Mouse (Mus musculus): ENCODE measurements around the gene Tcl1.
A peak's percentile ranks its signal among the peaks of the same experiment; 100 is the strongest.
"Not testable (repeated sequence)": the region's sequence is repeated elsewhere in the genome, so short reads cannot be mapped to it uniquely, and the experiment has no call there.

Gene Tcl1

DNA sequence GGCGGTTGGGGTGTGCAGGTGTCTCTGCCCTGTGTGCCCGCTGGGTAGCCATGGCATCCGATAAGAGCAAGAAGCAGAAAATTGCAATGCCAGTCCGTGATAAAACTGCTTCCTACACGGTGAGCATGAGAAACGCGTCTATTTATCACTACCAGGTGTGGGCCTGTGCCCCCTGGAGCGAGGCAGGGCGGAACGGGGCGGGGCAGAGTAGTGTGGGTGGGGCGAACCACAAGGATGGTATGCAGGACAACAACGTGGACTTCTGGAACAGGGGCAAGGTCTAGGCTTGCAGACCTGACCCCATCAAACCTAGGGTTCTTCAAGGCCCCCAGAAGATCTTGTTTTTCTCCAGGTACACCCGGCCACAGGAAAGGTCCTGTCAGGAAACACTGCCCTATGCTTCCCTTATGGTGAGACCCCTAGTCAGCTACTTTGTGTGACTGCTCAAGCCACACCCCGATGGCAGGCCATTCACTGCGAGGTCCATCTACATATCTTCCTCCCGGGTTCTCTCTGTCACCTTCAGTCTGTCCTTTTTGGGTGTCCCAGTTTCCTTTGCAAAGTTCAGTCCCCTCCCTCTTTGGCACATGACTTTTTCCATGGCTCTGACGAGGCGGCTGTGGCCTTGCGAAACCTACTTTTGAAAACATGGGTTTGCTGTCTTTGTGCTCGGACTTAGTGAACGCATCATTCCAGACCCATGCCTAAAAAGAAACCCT, at the start of gene Tcl1:
TSS of gene Tcl1 (minus strand) at position 193 of the 719 bp plus-strand sequence.
- no peak for DNase-seq

DNA sequence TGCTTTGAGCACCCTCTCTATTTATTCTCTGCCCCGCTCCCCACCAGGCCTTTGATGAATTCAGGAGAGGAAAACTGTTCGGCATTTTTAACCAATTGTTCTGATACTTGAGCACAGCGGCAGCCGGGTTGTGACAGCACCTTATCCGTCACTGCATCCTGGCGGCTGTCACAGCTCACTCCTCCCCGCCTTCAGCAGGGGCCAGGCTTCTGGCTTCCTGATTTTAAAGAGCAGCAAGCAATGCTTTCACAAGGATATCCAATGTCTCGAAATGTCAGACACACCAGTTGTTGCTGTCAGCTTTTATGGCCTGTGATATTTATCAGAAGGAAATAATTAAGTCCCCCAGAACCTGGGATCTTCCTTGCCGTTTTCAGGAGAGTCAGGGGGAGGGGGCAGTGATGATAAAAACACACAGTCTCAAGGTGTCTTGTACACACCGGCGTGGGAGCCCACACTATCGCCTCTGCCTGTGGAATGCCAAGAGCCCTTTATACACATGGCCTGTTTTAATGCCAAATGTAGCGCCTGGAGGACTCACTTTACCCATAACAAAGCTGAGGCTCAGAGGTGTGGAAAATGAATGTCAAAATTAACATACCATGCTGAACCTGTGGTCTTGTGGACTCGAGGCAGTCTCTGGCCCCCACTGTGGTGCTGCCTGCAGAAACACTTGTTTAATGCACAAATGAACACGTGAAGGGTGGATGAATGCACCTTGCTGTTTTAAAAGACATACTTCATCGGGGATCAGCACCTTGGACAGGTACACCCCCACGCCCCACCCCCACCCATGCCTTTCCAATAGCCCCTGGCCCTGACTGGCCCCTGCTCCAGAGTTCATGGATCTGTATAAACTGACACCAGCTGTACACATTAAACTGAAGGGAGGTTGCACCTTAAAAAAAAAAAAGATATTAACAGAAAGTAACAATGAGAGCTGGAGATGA, 48.7 kb upstream of the Tcl1 start:
- no peak for DNase-seq

DNA sequence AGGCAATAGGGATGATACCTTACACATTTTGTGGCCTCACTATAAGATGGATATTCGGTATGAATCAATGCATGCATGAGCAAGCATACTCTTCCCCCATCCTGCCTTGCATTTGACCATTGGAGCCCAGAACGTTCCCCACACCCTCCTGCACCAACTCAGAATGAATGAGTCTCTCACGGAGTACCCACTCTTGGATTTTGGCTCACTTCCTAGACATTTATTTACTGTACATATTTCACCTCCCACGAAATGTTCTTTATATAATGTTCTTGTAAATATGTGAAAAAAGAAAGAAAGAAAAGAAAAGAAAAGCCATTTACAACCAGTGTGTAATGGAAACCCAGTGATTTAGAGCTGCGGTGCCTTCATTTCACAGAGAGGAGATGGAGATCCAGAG, 44.5 kb upstream of the Tcl1 start:
- DNase-seq: no peak

DNA sequence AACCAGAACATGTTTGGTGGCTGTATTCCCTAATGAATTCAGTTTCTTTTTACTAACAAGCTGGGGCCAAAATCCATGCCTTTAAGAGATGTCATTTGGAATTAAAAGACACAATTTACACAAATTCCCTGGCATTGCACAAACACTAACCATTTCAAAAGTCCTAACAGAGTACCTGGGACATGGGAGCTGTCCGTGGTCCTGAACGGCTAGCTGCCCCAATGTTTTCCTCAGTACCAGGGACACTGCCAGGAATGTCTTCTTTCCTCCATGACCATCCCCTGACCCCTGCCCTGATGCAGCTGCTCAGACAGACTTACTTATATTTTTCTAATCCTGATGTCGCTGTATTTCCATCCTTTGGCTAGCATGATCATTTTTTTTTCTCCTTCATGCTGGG, 43.5 kb upstream of the Tcl1 start:
- DNase-seq: peak; percentile 7

DNA sequence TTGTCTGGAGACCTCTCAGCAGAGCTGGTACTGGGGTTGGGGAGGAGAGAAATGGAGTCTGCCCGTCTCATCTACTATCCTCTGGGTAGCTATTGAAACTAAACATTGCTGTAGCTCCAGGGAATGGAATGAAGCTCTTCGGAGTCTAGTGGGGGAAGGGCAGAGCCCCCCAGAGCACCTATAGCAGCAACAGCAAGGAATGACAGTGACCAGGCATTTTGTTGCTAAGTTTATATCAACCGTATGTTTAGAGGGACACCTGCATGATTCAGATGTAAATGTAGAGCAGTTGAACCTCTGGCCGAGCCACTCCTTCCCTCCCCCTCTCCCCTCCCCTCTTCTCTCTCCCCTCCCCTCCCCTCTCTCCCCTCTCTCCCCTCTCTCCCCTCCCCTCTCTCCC, 36.6 kb upstream of the Tcl1 start:
- no peak for DNase-seq

DNA sequence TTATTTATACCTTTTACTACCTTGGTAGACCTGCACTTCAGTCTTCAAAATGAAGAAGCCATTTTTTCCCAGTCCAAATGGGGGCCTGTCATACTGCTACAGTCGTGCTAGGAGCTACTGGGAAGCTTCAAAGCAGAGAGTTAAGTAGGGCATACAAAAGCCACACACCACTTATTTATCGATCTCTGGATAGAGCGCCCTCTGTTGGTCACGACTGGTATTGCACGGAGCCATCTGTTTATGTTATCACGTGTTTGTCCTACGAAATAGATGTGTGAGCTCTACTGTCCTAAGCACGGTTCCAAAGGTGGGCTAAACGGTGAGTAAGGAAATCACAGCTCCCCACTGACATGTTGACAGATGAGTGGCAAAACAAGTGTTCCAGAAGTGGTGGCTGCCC, 36.2 kb upstream of the Tcl1 start:
- DNase-seq: peak; percentile 2

DNA sequence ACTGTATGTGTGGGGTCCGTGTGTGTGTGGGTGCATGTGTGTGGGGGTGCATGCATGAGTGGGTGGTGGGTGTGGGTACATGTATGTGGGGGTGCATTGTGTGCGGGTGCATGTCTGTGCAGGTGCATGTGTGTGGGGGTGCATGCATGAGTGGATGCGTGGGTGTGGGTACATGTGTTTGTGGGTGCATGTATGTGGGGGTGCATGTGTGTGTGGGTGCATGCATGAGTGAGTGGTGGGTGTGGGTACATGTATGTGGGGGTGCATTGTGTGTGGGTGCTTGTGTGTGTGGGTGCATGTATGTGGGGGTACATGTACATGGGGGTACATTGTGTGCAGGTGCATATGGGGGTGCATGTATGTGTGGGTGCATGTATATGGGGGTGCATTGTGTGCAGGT, 31.2 kb upstream of the Tcl1 start:
- DNase-seq: no peak

DNA sequence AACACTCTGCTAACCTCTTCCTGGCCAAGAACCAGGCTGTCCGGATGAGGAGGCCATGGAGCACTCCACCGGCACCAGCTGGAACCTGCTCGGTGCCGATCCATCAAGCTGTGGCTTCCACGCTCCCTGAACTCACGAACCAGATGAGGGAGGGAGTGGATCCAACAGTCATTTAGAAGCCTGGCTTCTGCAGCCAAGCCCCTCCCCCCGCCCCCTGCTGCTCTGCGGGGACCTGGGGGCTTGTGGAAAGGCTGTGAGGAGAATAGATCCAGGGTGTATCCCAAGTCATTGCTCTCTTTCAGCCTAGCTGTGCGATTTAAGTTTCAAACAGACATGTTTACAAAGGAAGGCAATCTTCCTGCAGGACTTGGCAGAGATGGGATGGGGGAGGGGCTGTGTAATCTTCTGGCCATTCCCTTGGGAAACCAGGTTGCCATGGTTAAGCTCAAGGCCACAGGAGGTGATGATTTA, 26.2 kb upstream of the Tcl1 start:
- peak; percentile 15 for DNase-seq

DNA sequence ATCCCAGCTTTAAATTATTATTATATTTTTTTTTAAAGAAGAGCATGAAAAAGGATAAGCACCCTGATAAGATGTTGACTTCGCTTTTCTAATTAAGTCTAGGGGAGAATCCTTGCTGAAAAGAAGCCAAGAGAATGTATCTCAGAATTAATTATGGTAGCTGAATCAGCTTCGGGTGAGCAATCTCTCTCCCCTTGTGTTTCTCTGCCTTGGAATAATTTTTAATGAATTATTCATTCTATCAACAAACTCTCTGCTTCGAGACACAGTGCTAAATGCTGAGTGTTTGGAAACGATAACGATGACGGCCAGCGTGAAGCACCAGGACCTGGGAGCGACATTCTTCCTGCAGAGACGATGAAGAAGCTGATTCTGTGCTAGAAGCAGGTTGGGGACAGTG, 16.5 kb upstream of the Tcl1 start:
- DNase-seq: no peak

DNA sequence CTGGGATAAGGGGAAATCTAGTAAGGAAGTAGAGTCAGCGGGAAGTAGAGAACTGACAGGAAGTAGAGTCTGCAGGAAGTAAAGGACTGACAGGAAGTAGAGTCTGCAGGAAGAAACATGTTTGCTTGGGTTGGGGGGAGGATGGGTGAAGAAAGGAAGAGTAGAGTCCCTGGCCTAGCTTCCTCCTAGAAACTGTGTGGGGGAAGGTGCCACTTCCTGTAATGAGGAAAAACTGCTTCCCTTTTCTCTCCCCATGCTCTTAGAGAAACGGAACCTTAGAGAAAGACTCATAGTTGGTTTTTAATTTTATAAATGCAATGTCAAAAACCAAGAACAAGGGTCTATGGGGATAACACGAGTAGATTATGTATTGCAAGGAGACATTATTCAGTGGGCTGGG, 12.5 kb upstream of the Tcl1 start:
- no peak for DNase-seq

DNA sequence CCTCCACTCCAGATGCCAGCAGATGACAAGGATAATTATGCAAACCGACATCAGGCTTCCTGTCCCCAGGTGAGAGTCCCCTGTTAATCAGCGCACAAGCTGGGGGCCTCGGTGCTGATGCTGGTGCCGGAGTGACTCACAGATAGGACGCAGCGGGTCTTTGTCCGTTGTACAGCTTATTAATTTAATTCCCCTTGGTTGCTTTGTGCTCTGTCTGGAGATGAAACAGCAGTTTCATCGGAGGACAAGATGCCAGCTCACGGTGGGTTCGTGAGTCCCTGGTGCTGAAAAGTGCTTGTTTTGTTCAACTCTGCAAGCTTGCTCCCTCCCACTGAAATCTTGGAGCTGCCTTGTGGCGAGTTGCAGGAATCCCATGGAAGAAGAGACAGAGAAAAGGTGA, 11.8 kb upstream of the Tcl1 start:
- no peak for DNase-seq

DNA sequence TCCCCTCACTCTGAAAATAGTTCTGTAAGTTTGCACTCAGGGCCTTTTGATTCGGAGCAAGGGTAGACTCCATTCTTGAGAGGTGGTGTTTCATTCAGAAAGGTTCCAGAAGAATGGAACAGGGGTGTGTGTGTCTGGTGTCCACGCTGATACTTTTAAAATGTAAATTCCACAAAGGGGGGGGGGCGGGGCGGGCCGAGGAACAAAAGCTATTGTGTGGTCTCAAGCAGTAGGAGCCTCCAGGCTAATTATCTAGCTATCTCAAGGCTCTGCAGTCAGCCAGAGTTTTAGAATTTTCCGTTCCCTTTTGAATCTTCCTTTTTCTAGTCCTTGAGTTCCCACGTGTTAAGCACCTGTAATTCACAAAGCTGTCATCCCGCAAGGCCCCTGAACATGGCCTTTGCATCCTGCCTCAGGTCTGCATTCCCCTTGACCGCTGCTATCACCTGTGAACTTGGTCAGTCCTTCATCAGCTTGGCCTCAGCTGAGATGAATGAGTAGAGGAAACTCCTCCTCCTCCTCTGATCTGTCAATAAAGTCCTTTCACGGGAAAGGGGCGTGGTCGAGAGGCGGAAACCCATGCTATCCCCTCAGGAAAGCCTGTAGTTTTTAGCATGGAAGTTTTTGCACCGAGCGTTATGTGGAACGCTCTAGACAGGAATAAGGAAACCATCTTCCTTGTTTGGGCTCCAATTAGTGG, 2.2 kb upstream of the Tcl1 start:
- no peak for DNase-seq

DNA sequence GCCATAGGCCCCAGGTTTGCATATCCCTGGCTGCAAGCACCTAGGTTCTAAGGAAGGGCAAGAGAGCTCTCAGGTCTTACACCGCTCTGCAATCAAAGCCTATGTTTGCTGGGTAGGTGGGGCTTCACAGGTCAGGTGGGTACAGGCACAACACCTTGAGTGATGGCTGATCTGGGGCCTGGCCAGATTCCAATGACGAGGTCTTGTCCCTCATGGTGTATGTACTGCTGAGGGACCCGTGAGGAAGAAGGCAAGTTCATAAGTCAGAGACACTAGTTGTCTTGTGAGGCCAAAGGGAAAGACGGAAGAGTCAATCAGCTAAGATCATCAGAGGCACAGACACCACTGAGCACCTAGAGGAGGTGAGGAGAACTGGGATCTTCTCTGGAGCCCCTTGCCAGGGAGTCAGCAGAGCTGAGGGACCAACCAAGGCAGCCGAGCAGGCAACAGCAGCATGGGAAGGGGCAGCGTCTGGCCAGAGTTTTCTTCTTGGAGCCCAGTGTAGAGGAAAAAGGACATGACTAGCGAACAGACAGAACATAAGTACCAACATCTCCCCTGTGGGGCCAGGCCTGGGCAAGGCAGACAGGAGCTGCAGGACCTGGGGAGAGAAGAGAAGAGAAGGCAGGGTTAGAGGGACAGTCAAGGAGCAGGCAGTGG, 5.4 kb downstream of the Tcl1 start:
- no peak for DNase-seq

DNA sequence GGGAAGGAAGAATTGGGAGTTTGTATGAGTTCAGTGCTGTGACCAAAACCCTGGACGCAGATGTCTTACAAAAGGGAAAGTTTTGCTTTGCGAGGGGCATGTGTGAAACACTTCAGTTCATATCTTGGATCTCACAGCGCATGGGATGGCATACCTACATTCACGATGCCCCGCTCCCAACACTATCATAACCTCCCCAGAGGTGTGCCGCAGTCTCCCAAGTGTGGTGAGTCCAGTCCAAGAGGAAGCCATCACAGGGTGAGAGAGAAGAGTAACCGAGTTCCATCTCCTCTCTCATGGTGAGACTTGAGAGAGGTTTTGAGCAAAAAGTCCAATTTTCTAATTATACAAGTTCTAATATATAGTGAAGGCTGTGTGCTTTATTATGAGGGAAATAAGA, 13.4 kb downstream of the Tcl1 start:
- DNase-seq: no peak

DNA sequence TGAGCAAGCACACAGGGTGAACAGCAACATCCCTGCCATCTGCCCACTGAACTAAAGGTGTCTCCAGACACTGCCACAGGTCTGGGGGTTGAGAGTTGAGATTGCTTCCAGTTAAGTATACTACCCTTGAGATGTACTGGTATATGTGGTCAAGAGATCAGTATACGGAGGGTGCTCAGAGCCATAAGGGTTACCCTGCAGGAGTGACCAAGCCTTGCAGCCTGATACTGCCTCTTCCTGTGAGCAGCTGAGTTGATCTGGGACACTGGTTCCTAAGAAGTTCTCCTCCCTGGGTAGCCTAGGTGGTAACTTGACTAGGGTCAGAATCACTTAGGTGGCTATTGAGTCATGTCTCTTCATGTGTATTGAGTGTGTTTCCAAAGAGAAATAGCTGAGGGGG, 14.2 kb downstream of the Tcl1 start:
- DNase-seq: no peak

DNA sequence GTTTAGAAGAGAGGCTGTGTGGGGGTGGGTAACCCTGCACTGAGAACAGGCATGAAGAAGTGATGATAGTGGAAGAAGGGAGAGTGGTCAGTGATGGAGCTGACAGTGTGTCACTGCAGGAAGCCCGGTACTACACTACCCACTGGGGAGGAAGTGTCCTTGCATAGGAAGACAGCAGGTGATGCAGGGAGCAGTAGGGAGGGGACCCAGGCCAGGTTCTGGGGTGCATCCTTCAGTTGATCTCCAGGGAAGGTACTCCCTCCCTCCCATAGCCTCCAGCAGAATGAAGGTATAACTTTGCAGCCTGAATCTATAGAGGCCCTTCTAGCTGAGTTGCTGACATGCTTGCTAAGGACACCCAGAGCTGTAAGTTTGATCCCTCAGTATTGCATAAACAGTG, 15.5 kb downstream of the Tcl1 start:
- no peak for DNase-seq

DNA sequence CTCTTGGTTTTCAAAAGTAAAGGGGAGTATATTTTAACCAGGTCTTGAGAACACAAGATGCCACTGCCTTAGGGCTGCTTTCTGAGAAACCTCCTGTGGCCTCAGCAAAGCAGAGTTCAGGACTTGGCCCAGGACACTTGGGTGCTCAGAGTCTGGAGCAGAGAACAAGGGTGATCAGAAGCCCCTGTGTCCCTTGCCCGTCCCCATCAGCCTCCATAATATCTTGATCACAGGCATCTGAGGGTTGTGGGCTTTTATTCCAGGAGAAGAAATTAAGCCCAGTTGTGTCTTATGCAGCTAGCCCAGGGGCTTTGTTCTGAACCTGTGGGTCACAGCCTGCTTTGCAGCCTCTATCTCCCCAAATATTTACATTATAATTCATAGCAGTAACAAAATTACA, 20.9 kb downstream of the Tcl1 start, which contains the start of gene Tcl1b4:
TSS of gene Tcl1b4 (plus strand) at position 301 of the 400 bp plus-strand sequence.
- not testable (repeated sequence) for DNase-seq

DNA sequence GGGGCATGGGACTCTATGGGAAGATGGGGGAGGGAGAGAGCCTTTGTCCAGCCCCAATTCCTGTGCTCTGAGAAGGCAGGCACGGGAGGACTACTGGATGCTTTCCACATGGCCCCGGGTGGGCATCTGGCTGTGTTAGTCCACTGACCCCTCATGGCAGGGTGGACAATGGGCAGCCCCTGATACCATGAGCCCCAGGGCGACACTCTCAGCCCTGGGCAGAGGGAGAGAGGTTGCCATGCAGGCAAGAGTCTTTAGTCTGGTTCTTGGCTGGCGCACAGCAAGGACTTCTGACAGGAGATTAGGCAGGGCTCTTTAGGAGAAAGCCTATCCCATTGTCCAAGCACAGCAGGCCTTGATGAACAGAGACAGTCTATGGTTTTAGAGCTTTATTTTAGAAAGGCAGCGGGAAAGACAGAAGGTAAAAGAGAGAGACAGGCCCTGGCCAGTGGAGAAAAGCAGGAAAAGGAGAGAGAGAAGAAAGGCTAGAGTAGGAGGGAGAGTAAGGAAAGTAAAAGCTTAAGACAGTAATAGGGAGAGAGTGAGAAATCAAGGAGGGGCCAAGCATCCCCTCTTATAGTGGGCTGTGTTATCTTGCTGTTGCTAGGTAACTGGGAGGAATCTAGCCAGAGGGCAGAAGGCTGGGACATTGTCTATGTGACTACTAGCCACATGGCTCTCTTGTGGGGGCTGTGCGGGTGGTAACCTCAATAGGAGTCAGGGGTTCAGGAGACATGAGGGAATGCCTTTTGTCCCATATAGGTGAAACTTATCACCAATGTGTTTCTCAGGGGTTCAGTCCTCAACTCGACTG, 22.7 kb downstream of the Tcl1 start:
- not testable (repeated sequence) for DNase-seq

DNA sequence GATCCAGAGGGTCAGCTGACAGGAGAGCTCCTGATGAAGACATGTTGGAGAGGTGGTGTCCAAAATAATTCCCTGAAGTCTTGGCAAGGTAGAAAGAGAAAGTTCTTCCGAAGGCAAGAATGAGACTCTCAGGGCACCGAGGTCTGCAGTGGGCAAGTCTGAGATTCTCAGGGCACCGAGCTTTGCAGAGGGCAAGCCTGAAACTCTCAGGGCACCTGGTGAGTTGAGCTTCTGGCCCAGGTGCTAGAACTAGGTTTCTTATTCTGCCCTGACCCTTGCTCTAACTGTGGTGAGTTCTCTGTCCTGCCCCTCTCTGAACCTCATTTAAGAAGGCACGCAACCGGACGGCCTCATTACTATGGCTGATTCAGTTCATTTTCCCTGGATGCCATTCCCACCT, 31.9 kb downstream of the Tcl1 start, which contains the start of gene Tcl1b3:
TSS of gene Tcl1b3 (plus strand) at position 301 of the 400 bp plus-strand sequence.
- DNase-seq: not testable (repeated sequence)

DNA sequence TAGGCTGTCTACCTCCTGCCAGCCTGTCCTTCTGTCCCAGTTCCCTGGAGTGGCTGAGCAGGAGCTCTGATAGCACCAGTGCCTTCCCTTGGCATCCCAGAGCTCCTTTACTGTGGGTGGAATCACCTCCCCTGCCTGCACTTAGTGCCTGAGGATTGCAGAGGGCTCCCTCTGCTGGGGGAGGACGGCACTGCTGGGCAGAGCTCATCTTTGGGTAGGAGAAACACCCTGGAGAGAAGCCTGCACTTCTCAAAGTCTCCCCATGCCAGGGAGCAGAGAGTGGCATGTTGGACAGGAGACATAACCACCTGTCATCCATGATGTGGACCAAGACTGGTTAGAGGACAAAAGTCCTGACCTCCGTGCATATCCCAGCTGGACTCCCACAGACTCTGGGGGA, 33.6 kb downstream of the Tcl1 start:
- DNase-seq: peak; percentile 17

DNA sequence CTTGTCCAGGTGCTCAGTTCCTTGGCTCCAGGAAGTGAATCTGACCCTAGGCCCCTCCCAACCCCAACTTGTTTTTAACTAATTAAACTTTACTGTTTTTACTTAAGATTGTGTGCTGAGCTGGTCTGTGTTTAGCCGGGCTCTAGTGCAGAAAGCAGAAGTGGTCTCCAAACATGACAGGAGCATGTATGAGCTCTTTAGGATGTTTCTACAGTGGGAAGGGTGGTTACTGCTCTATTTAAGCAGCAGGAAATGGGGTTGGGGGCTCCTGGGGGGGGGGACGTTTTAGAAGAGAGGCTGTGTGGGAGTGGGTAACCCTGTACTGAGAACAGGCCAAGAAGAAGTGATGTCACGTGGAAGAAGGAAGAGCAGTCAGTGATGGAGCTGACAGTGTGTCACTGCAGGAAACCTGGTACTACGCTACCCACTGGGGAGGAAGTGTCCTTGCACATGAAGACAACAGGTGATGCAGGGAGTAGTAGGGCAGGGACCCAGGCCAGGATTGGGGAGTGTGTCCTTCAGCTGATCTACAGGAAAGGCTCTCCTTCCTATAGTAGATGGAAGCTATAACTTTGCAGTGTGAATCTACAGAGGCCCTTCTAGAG, 41.5 kb downstream of the Tcl1 start:
- not testable (repeated sequence) for DNase-seq
